Mouse (Mus musculus) stomach, postnatal 0 days (tissue): ENCODE measurements at regions not wholly inside any gene's neighbourhood (a gene's known extent, or its start where the extent isn't known, plus 50 kb on each side); places are given as distances from the start of the nearest gene placed in this dataset.

Experiments used
- CTCF ChIP-seq: IDR thresholded peaks from 2 replicates; pipeline ENCODE4 v1.5.1; 2016; ENCODE audit warnings: antibody characterized with exemption, low read depth, mild to moderate bottlenecking, moderate library complexity
- EP300 ChIP-seq: optimal IDR thresholded peaks from 2 replicates; pipeline ENCODE3; 2016; ENCODE audit warnings: antibody characterized with exemption

GRCm38 (mm10) chr13:97537686-97538085, 222.7 kb downstream of the Gm10260 start:
- TF ChIP-seq CTCF (no peak), EP300 (no peak)
